Mouse (Mus musculus): ENCODE data around the gene Oprm1. TPM values are rescaled to one million over a fixed set of nuclear protein-coding genes. Genes with fewer than 3 reads are reported as not detected.
"Not testable (repeated sequence)": the region's sequence is repeated elsewhere in the genome, so short reads cannot be mapped to it uniquely, and the experiment has no call there.

Gene Oprm1
- polyA plus RNA-seq, 1 experiment from 2014 or later = not detected

GRCm38 (mm10) chr10:6878276-6878881 is 120.1 kb downstream of the Oprm1 start:
- Histone ChIP-seq H3K9me3 (replicated peaks; ENCODE audit: control insufficient read depth, low read length) (no peaks in the 10 kb centered on the region), H3K9ac (replicated peaks; ENCODE audit: low read length) (no peak overlapping the region), H3K36me3 (replicated peaks; ENCODE audit: control insufficient read depth, insufficient read depth, low read depth, low read length) (no peaks in the 10 kb centered on the region), H3K4me3 (ENCODE audit: low read depth, low read length) (no peak overlapping the region), H3K4me1 (ENCODE audit: control insufficient read depth, insufficient read depth, low read length) (no peaks in the 10 kb centered on the region), H3K4me2 (ENCODE audit: low read depth, low read length) (no peak overlapping the region), H3K27ac (replicated peaks; ENCODE audit: low read depth, low read length) (no peak overlapping the region), H3K27me3 (ENCODE audit: control insufficient read depth, insufficient read depth, low read length) (no peaks in the 10 kb centered on the region)
- no peak for DNase-seq (ENCODE audit: low spot score)
- 88% methylated on average over 2 of the region's 2 CpGs for WGBS
- no peak for ATAC-seq (replicated peaks; ENCODE audit: insufficient number of reproducible peaks, low FRiP score, low TSS enrichment, low read depth)

GRCm38 (mm10) chr10:6882041-6882440 is 123.7 kb downstream of the Oprm1 start:
- H3K27me3 ChIP-seq (ENCODE audit: control insufficient read depth, insufficient read depth, low read length); DNase-seq (ENCODE audit: low spot score); H3K4me2 ChIP-seq (ENCODE audit: low read depth, low read length); H3K27ac ChIP-seq (replicated peaks; ENCODE audit: low read depth, low read length); ATAC-seq (replicated peaks; ENCODE audit: insufficient number of reproducible peaks, low FRiP score, low TSS enrichment, low read depth); H3K9ac ChIP-seq (replicated peaks; ENCODE audit: low read length); H3K36me3 ChIP-seq (replicated peaks; ENCODE audit: control insufficient read depth, insufficient read depth, low read depth, low read length); H3K4me3 ChIP-seq (ENCODE audit: low read depth, low read length); H3K9me3 ChIP-seq (replicated peaks; ENCODE audit: control insufficient read depth, low read length); H3K4me1 ChIP-seq (ENCODE audit: control insufficient read depth, insufficient read depth, low read length): not testable (repeated sequence)
- WGBS = 86% methylated on average over 1 of the region's 1 CpGs

GRCm38 (mm10) chr10:6885460-6885859 is 127.2 kb downstream of the Oprm1 start:
- no peaks in the 10 kb centered on the region for H3K36me3 ChIP-seq (replicated peaks; ENCODE audit: control insufficient read depth, insufficient read depth, low read depth, low read length)
- DNase-seq (ENCODE audit: low spot score) = peak; percentile 79
- H3K27ac ChIP-seq (replicated peaks; ENCODE audit: low read depth, low read length) = no peak overlapping the region
- H3K4me3 ChIP-seq (ENCODE audit: low read depth, low read length) = no peak overlapping the region
- H3K27me3 ChIP-seq (ENCODE audit: control insufficient read depth, insufficient read depth, low read length) = no peaks in the 10 kb centered on the region
- H3K9me3 ChIP-seq (replicated peaks; ENCODE audit: control insufficient read depth, low read length) = no peaks in the 10 kb centered on the region
- no peak overlapping the region for H3K9ac ChIP-seq (replicated peaks; ENCODE audit: low read length)
- no peaks in the 10 kb centered on the region for H3K4me1 ChIP-seq (ENCODE audit: control insufficient read depth, insufficient read depth, low read length)
- no peak overlapping the region for H3K4me2 ChIP-seq (ENCODE audit: low read depth, low read length)
- ATAC-seq (replicated peaks; ENCODE audit: insufficient number of reproducible peaks, low FRiP score, low TSS enrichment, low read depth) = no peak
- 0% methylated on average over 1 of the region's 1 CpGs for WGBS

GRCm38 (mm10) chr10:6889640-6890245 is 131.4 kb downstream of the Oprm1 start:
- H3K4me3 ChIP-seq (ENCODE audit: low read depth, low read length) = no peak overlapping the region
- DNase-seq (ENCODE audit: low spot score) (no peak), ATAC-seq (replicated peaks; ENCODE audit: insufficient number of reproducible peaks, low FRiP score, low TSS enrichment, low read depth) (no peak)
- H3K27ac ChIP-seq (replicated peaks; ENCODE audit: low read depth, low read length) = no peak overlapping the region
- 71% methylated on average over 5 of the region's 5 CpGs for WGBS
- no peaks in the 10 kb centered on the region for H3K4me1 ChIP-seq (ENCODE audit: control insufficient read depth, insufficient read depth, low read length)
- no peaks in the 10 kb centered on the region for H3K9me3 ChIP-seq (replicated peaks; ENCODE audit: control insufficient read depth, low read length)
- no peaks in the 10 kb centered on the region for H3K27me3 ChIP-seq (ENCODE audit: control insufficient read depth, insufficient read depth, low read length)
- H3K36me3 ChIP-seq (replicated peaks; ENCODE audit: control insufficient read depth, insufficient read depth, low read depth, low read length) = no peaks in the 10 kb centered on the region
- no peak overlapping the region for H3K9ac ChIP-seq (replicated peaks; ENCODE audit: low read length)
- H3K4me2 ChIP-seq (ENCODE audit: low read depth, low read length) = no peak overlapping the region

- DNase-seq (ENCODE audit: low spot score) (no peak), ATAC-seq (replicated peaks; ENCODE audit: insufficient number of reproducible peaks, low FRiP score, low TSS enrichment, low read depth) (no peak)
- H3K27me3 ChIP-seq (ENCODE audit: control insufficient read depth, insufficient read depth, low read length) = no peaks in the 10 kb centered on the region
- no peak overlapping the region for H3K9ac ChIP-seq (replicated peaks; ENCODE audit: low read length)
- no peak overlapping the region for H3K4me3 ChIP-seq (ENCODE audit: low read depth, low read length)
- no peaks in the 10 kb centered on the region for H3K4me1 ChIP-seq (ENCODE audit: control insufficient read depth, insufficient read depth, low read length)
- H3K9me3 ChIP-seq (replicated peaks; ENCODE audit: control insufficient read depth, low read length) = no peaks in the 10 kb centered on the region
- no peak overlapping the region for H3K27ac ChIP-seq (replicated peaks; ENCODE audit: low read depth, low read length)
- H3K4me2 ChIP-seq (ENCODE audit: low read depth, low read length) = no peak overlapping the region
- 83% methylated on average over 5 of the region's 5 CpGs for WGBS
- no peaks in the 10 kb centered on the region for H3K36me3 ChIP-seq (replicated peaks; ENCODE audit: control insufficient read depth, insufficient read depth, low read depth, low read length)
Measured at GRCm38 (mm10) chr10:6890348-6891009, 132.2 kb downstream of the Oprm1 start.

GRCm38 (mm10) chr10:6895796-6896195 is 137.5 kb downstream of the Oprm1 start:
- Histone ChIP-seq H3K4me2 (ENCODE audit: low read depth, low read length) (no peak overlapping the region), H3K36me3 (replicated peaks; ENCODE audit: control insufficient read depth, insufficient read depth, low read depth, low read length) (no peaks in the 10 kb centered on the region), H3K27me3 (ENCODE audit: control insufficient read depth, insufficient read depth, low read length) (no peaks in the 10 kb centered on the region), H3K9me3 (replicated peaks; ENCODE audit: control insufficient read depth, low read length) (no peaks in the 10 kb centered on the region), H3K27ac (replicated peaks; ENCODE audit: low read depth, low read length) (no peak overlapping the region), H3K4me3 (ENCODE audit: low read depth, low read length) (no peak overlapping the region), H3K4me1 (ENCODE audit: control insufficient read depth, insufficient read depth, low read length) (no peaks in the 10 kb centered on the region), H3K9ac (replicated peaks; ENCODE audit: low read length) (no peak overlapping the region)
- no peak for DNase-seq (ENCODE audit: low spot score)
- no peak for ATAC-seq (replicated peaks; ENCODE audit: insufficient number of reproducible peaks, low FRiP score, low TSS enrichment, low read depth)
- WGBS = 69% methylated on average over 3 of the region's 3 CpGs

- H3K4me2 ChIP-seq (ENCODE audit: low read depth, low read length) = no peak overlapping the region
- H3K27me3 ChIP-seq (ENCODE audit: control insufficient read depth, insufficient read depth, low read length) = no peaks in the 10 kb centered on the region
- H3K4me1 ChIP-seq (ENCODE audit: control insufficient read depth, insufficient read depth, low read length) = no peaks in the 10 kb centered on the region
- no peaks in the 10 kb centered on the region for H3K9me3 ChIP-seq (replicated peaks; ENCODE audit: control insufficient read depth, low read length)
- H3K4me3 ChIP-seq (ENCODE audit: low read depth, low read length) = no peak overlapping the region
- H3K36me3 ChIP-seq (replicated peaks; ENCODE audit: control insufficient read depth, insufficient read depth, low read depth, low read length) = no peaks in the 10 kb centered on the region
- no peak overlapping the region for H3K27ac ChIP-seq (replicated peaks; ENCODE audit: low read depth, low read length)
- DNase-seq (ENCODE audit: low spot score) = no peak
- no peak overlapping the region for H3K9ac ChIP-seq (replicated peaks; ENCODE audit: low read length)
- WGBS = 77% methylated on average over 3 of the region's 3 CpGs
- no peak for ATAC-seq (replicated peaks; ENCODE audit: insufficient number of reproducible peaks, low FRiP score, low TSS enrichment, low read depth)
Measured at GRCm38 (mm10) chr10:6896659-6897303, 138.5 kb downstream of the Oprm1 start.

GRCm38 (mm10) chr10:6900126-6900525 is 141.8 kb downstream of the Oprm1 start:
- ATAC-seq (replicated peaks; ENCODE audit: insufficient number of reproducible peaks, low FRiP score, low TSS enrichment, low read depth) = no peak
- H3K4me2 ChIP-seq (ENCODE audit: low read depth, low read length) = no peak overlapping the region

More at GRCm38 (mm10) chr10:6900126-6900525, 141.8 kb downstream of the Oprm1 start:
- H3K9ac ChIP-seq (replicated peaks; ENCODE audit: low read length) = no peak overlapping the region
- no peak overlapping the region for H3K27ac ChIP-seq (replicated peaks; ENCODE audit: low read depth, low read length)
- H3K27me3 ChIP-seq (ENCODE audit: control insufficient read depth, insufficient read depth, low read length) = no peaks in the 10 kb centered on the region
- DNase-seq (ENCODE audit: low spot score) = no peak
- no peaks in the 10 kb centered on the region for H3K4me1 ChIP-seq (ENCODE audit: control insufficient read depth, insufficient read depth, low read length)
- H3K36me3 ChIP-seq (replicated peaks; ENCODE audit: control insufficient read depth, insufficient read depth, low read depth, low read length) = no peaks in the 10 kb centered on the region
- WGBS = 87% methylated on average over 4 of the region's 4 CpGs
- H3K4me3 ChIP-seq (ENCODE audit: low read depth, low read length) = no peak overlapping the region
- no peaks in the 10 kb centered on the region for H3K9me3 ChIP-seq (replicated peaks; ENCODE audit: control insufficient read depth, low read length)

Data from embryonic facial prominence, embryonic 11.5 days (tissue).